Mouse (Mus musculus): Measurements from ENCODE around the gene Pcsk5. TPM values are rescaled to one million over a fixed set of nuclear protein-coding genes. Genes with fewer than 3 reads are reported as not detected.
A peak's percentile ranks its signal among the peaks of the same experiment; 100 is the strongest.

Pcsk5 gene
- total RNA-seq, 2 experiments from 2014 or later: 9.9 to 10.7 TPM

DNA sequence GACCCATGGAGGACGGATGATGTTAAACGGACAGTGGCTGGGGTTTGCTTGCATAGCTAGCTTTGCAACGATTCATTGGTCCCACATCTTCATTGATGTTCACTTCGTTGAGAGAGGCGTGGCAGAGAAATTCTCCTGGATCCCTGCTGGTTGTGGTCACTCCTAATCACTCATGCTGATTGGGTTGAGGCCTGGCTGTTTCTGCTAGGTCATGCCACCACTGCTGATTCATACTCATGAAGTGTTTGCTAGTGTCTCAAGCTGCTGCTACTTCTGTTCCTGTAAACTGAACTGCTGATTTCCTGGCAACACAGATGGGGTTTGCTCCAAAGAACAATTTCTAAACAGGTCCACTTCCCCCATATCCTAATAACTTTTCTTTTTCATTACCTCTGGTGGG, 430.6 kb downstream of the Pcsk5 start:
- no peak for DNase-seq (ENCODE audit: low spot score in 2 of 2)

DNA sequence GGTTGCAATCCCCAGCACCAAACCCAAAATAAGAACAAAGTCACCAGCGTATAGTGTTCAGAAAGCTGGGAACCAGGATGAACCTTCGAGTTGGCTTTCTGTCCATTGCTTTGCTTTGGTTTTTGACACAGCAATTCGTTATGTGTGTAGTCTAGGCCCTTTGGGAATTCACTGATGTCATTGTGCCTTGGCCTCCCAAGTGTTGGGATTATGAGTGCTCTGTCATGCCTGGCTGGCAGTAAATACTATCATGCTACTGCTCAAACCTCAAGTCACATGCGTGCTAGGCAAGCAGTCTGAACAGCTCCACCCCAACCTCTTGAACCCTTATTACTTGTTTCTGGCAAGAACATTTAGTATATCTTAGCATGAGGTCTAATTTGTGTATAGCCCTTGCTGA, 434.3 kb downstream of the Pcsk5 start:
- DNase-seq (ENCODE audit: low spot score in 2 of 2): no peak

DNA sequence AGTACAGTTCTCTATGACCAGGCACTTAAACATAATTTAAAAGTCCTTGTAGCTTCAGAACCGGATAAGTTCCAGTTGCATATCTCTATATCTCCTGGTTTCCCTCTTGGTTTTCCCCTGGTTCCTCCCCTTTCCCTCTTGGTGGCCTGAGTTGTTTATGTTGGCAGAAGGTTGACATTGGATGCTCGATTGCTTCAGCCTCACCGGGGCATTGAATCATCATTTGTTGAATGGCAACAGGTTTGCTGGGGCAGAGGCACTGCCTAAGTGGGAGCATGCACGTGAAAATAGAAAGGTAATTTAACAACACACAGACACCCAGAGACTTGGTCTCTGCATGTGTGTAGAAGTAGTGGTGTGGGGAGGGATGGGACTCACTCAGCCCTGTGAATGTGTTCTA, 436.9 kb downstream of the Pcsk5 start:
- DNase-seq (ENCODE audit: low spot score in 2 of 2): no peak

DNA sequence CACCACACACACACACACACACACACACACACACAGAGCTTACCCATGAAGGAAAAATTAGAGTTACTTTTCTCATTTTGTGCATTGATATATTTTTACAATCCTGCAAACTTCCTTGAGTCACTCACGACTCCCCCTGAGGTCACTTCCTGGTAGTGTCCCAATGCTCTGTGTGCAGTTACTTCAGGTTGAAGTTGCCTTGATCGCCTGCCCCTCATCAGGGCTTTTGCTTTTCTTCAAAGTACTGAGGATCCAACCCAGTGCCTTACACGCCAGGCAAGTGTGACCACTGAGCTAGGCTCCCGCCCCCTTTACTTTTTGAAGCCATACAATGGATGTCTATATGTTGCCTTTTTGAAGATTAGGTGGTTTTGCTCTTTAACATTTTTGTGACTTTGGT, 437.5 kb downstream of the Pcsk5 start:
- no peak for DNase-seq (ENCODE audit: low spot score in 2 of 2)

DNA sequence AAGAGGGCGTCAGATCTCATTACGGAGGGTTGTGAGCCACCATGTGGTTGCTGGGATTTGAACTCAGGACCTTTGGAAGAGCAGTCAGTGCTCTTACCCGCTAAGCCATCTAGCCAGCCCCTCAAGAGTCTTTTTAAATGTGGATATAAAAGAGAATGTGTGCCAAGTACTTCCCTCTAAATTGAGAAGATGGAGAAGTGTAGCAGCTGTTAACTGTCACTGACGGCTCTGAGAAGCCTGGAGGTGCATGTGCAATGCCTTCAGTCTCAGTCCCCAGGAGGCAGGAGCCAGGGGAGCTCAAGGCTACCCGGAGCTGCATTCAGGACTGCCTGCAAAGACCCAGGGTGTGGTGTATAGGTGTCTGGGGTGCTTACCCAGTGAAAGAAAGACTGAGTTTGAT, 439.5 kb downstream of the Pcsk5 start:
- no peak for DNase-seq (ENCODE audit: low spot score in 2 of 2)

DNA sequence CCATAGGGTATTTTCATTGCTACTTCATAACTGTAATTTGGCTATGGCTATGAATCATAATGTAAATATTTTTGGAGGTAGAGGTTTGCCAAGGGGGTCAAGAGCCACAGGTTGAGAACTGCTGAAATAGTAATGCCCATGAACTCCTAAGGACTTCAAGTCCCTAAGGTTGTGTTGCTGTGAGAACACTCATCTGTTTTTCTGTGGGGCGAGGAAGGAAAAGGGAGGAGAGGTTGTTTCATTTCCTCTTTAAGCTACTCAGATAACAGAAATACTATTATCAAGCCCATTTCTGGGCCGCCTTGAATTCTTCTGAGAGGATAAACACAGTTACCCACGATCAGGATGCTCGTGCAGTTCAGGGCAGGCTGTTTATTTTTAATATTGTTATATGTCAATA, 440.6 kb downstream of the Pcsk5 start:
- DNase-seq (ENCODE audit: low spot score in 2 of 2): no peak

DNA sequence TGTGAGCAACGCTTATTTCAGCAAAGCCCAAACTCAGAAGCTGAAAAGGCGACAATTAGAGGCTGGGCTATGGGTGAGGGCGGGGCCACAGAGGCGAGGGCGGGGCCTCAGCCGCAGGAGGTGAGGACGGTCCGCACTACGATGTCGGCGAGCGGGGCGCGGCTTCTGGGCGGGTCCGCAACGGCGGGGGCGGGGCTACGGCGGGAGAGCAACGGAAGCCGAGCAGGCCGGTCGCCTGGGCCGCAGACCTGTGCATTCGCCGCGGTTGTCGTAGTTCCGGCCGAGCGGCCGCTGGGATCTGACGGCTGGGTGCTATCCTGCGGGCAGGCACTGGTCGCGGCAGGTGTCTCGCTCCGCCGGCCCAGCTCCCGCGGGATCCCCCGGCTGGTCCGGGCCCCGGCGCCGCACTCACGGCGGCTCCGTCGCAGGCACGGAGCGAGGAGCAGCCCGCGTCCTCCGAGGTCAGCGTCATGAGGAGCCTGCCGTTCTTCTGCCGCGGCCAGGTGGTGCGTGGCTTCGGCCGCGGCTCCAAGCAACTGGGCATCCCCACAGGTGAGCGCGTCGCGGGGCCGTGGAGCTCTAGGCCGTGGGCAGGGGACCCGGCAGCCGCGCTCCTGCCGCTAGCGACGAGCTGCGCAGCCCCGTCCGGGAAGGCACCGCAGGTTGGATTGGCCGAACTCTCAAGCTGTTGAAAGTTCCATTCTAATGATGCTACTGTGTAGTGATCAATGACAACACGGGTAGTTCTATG, 443.4 kb downstream of the Pcsk5 start, which contains the start of gene Rfk:
Gene Rfk (plus strand): TSS at position 203 of the 751 bp plus-strand sequence.
- peak; percentile 91 to 93 for DNase-seq (ENCODE audit: low spot score in 2 of 2)

DNA sequence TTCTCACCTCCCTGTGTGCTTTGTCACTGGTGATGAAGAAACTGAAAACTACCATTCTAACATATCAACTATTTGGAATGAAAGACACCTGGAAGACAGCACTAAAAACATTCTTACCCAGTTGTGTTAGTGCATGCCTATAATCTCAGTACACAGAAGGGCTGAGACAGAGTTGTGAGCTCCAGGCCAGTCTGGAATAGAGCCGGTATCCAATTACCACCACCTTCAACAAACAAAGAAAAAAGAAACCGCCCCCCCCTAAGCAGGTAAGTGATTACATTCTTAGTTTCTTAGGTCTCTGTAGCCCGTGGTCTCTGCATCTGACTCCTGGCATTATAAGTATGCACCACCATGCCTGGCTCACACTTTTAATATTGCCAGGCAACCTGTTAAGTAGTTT, 444.6 kb downstream of the Pcsk5 start:
- DNase-seq (ENCODE audit: low spot score in 2 of 2): no peak

DNA sequence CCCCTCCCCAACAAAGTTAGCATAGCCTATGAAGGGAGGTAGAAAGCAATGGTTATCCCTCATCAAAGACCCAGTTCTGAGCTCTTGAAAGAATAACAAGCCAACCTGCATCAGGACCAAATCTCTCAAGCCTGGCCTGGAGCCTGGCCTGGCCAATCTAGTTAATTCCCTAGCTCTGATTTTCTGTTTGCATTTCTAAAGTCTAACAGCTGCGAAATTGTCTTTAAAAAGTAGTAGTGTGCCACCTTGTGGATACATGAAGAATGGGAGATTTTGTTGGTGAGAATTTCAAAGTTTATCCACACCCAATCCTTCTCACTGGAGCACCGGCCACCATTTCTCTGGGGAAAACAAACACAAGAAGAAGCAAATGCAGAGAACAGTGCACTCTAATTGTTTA, 449.0 kb downstream of the Pcsk5 start:
- no peak for DNase-seq (ENCODE audit: low spot score in 2 of 2)

DNA sequence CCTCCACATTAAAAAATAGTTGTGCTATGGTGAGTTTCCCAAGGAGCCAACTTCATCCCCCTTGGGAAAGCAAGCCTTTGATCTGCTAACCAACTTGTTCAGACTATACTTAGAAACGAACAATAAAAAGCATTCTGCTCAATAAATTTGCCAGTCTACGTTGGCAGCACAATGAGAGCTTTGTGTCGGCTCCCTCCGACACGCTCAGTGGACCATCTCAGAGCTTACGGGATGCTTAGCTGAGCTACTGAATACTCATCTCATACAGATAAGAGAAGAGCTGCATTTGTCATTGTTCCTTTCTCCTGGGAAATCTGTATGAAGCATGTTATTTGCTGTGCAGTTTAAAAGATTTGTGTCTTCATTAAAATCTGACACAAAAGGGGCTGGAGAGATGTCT, 451.0 kb downstream of the Pcsk5 start:
- no peak for DNase-seq (ENCODE audit: low spot score in 2 of 2)

DNA sequence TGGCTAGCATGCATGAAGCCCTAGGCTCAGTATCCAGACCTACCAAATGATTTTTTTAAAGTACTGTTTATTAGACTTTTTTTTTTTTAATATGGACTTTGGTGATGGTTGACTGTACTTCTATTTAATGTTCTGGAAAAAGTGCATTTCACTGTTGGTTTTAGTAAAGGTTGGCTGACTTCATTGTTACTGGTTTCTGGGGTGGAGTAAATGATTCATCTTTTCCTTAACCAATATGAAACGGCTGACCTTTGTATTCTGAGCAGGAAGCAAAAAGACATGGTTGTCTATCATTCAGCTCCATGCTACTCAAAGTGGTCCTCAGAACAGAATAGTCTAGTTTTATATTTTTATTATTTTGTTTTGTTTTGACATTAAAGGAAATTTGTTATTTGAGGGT, 452.0 kb downstream of the Pcsk5 start:
- DNase-seq (ENCODE audit: low spot score in 2 of 2): no peak

DNA sequence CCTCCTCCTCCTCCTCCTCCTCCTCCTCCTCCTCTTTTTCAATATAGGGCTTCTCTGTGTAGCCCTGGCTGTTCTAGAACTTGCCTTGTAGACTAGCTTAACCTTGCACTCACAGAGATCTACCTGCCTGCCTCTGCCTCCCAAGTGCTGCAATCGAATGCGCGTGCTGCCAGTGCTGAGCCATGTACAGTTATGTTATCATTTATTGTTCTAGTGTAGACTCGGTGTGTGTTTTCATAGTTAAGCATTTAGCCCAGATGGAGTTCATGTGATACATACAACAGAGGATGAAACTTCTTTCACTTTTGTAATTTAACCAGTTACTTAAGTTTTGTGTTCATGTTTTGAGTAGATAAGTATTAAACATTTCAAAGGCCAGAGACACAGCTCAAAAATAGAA, 452.4 kb downstream of the Pcsk5 start:
- no peak for DNase-seq (ENCODE audit: low spot score in 2 of 2)

DNA sequence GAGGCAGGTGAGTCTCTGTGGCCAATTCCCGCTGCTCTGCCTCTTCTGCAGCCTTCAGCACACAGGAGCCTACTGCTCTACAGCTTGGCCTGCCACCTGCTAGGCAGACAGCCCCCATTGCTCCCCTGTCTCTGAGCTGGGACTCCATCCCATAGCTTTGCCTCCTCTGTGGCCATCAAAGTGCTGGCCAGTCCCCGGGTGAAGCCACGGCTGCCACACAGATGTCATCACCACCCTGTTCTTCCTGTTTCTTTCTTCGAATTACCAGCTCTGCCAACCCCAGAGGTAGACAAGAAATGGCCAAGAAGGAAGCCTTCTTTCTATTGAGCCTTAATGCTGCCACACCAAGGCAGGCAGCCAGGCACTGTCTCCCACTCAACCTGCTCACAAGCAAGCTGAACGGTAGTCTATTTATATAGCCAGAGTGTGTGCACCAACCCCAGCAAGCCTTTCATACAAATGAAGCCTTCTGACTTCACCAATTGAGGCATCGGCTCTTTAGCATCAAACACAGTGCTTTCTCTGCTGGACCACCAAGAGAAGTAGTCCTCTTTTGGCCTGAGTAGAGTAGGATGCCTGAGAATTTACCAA, 454.5 kb downstream of the Pcsk5 start:
- DNase-seq (ENCODE audit: low spot score in 2 of 2): peak; percentile 13 to 18

Measured in left cerebral cortex, adult 18-20 months (tissue).